Mouse (Mus musculus) right cerebral cortex, adult 18-20 months (tissue): ENCODE measurements around the gene Polr3e.
"Not testable (repeated sequence)": the region's sequence is repeated elsewhere in the genome, so short reads cannot be mapped to it uniquely, and the experiment has no call there.

Experiments
- DNase-seq: peaks from one replicate; pipeline ENCODE4 v3.0.0; 2022; ENCODE audit warnings: mixed read lengths

The Polr3e gene

GRCm38 (mm10) chr7:120911268-120911667, 6.3 kb upstream of the Polr3e start:
- not testable (repeated sequence) for DNase-seq

- no peak for DNase-seq
Observed at GRCm38 (mm10) chr7:120913332-120913731, 4.2 kb upstream of the Polr3e start.

DNA sequence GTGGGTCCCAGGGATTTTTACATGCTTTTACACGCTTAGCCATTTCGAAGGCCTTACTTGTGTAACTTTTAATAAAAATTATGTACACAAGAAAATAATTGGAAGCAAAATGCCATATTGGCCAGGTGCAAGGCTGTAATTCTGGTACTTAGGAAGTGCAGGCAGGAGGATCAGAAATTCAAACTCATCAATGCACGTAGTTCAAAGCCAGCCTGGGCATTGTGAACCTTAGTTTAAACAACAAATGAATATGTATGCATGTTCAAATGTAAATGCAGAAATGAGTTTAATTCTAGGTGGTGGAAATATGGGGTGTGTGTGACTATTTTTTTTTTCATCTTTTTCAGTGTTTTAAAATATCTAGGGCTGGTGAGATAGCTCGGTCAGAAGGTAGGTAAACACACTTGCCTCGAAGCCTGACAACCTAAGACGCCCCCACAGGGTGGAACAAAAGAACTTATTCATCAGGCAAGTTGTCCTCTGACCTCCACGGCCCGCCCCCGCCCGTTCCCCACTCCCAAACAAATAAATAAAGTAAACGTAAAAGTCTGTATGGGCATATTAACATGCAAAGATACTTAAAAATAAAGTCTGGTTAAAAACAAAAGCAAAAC, 1.2 kb upstream of the Polr3e start:
- no peak for DNase-seq

DNA sequence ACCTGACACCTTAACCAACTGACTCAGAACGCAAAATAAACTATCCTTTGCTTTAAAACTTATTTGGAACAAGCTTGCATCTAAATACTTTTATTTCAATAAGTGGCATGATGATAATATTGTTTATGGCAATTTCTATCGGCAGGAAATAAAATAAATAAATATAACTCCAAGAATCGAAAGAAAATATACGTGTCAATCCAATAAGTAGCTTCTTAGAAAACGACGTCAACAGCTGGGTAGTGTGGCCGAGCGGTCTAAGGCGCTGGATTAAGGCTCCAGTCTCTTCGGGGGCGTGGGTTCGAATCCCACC, 309 bp upstream of the Polr3e start:
- no peak for DNase-seq

- DNase-seq: peak; percentile 71
Observed at GRCm38 (mm10) chr7:120918526-120918962, 1.0 kb downstream of the Polr3e start.

- no peak for DNase-seq
Observed at GRCm38 (mm10) chr7:120933110-120933509, 15.6 kb downstream of the Polr3e start.

DNA sequence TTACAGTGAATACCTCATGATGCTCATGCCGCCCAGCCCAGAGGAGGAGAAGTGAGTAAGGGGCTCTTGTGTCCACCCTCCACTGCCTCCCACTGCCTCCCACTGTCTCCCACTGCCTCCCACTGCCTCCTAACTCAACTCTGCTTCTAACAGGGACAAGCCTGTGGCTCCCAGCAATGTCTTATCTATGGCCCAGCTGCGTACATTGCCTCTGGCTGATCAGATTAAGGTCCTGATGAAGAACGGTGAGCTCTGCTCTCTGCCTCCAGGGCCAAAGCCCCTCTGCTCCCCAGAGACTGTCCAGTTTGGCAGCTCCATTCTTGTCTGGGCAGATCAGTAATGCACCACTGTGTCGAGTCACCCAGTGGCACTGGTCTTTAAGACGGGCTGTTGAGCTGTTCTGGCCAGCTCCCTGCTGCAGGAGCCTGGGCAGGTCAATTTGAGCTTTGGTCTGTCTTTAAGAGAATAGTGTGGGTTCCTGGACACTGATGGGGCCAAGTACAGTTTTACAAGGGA, 16.2 kb downstream of the Polr3e start:
- DNase-seq: no peak

DNA sequence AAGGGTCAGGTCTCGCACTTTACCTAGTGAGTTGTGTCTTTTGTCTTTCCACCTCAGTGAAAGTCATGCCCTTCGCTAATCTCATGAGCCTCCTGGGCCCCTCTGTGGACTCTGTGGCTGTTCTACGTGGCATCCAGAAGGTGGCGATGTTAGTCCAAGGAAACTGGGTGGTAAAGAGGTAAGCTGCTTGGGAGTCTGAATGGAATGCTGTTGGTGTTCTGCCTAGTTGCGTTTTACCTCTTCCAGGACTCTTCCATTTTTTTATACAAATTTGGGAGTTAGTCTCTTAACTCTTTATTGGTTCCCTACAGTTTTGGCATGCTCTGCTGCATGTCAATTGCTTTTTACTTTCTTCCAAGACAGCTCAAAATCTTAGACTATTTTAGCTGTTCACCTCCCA, 17.2 kb downstream of the Polr3e start:
- peak; percentile 67 for DNase-seq

DNA sequence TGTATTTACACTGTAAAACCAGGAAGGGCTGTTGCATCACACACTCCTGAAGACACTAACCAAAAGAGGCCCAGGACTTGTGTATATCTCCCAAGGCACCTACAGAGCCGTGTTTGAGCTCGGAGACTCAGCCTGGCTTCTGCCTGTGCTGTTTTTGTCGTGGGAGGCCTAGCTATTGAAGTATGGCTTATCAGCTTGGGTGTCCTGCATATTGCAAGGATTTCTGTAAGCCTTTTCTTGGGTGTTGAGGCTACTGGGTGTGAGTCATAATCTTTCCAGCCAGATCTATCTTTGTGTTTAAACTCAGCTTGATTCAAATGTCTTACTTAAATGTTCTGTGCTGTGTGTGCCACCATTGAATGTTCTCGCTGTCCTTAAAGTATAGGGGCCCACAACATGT, 19.0 kb downstream of the Polr3e start:
- peak; percentile 41 for DNase-seq

- no peak for DNase-seq
Observed at GRCm38 (mm10) chr7:120938206-120938605, 20.7 kb downstream of the Polr3e start.

DNA sequence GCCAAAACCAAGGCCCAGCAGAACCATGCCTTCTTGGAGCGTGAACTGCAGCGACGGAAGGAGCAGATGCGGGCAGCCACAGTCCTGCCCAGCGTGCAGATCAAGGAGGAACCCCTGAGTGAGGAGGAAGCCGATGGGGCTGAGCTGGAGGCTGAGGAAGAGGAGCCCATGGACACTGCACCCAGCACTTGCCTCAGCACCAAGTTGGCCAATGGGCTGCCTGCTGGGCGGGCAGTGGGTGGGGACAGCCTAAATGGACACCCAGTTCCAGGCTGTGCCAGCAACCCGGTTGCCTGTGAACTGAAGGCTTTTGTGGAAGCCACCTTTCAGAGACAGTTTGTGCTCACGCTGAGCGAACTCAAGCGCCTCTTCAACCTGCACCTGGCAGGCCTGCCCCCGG, 22.8 kb downstream of the Polr3e start:
- DNase-seq: peak; percentile 51

DNA sequence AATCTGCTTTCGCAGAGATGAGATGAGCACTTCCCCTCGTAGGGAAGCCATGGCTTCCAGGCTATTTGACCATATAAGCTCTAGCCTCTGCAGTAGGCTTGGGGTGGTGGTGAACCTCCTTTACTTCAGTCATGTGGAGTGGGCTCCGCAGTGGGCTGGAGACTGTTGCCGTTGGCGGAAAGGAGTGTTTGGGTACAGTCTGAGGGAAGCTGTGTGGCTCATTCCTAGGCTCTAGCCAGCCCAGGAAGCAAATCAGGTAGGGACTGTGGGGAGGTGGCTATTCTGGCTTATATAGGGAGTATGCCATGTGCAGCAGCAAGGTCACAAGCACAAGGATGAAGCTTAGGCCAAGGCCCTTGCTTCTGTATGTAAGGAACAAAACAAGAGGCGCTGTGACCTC, 23.7 kb downstream of the Polr3e start:
- DNase-seq: no peak

DNA sequence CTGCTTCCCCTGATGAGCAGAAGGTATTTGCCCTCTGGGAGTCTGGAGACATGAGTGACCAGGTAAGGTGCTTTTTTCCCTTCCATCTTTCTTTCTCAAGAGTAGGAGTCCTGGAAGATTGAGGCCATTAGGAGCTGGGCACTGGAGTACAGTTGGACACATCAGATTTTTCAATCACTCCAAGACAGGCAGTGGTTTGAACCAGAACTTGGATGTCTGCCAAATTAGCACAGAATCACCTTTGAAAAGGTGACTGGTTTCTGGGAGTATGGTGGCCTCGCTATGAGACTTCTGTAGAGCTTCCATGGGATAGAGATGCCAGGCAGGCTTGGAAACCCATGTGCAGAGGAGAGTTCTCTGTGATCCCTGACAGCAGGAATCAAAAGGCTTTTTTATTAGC, 25.0 kb downstream of the Polr3e start:
- no peak for DNase-seq

- DNase-seq: no peak
Observed at GRCm38 (mm10) chr7:120943936-120944509, 26.5 kb downstream of the Polr3e start.

GRCm38 (mm10) chr7:120953591-120953990, 36.0 kb downstream of the Polr3e start:
- not testable (repeated sequence) for DNase-seq

DNA sequence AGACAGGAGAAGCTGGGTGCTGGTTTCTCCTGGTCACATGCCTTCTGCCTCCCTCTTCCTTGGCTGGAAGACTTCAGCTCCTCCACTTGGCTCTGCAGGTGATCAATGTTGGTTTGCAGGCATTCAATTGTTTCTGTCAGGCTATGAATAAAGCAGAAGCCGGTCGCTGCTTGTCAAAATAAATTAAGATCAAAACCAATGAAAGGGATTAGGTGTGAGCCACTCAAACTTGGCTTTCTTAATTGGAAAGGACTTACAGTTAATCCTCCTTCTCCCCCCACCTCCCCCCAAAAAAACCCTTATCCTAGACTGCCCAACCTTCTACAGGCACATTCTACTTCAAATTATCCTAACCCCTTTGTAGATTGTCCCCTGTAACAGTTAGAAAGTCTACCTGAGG, 42.6 kb downstream of the Polr3e start:
- DNase-seq: no peak

DNA sequence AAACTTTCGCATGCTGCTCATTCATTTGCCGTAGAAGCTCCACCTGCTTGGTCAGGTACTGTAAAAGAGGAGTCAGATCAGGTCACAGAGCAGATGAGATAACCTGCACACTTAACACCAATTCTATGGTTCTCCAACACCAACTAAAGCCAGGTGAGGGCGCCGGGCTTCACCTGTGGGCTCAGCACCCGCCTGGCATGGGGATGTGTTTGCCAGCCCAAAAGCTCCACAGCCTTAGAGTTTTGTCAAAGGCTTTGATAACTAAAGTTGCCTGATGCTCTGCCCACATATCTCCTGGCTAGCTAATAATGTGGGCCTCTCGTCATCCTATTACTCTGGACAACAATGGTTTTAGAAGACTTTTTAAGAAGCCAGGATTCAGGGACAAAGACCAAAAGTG, 43.1 kb downstream of the Polr3e start:
- DNase-seq: no peak

DNA sequence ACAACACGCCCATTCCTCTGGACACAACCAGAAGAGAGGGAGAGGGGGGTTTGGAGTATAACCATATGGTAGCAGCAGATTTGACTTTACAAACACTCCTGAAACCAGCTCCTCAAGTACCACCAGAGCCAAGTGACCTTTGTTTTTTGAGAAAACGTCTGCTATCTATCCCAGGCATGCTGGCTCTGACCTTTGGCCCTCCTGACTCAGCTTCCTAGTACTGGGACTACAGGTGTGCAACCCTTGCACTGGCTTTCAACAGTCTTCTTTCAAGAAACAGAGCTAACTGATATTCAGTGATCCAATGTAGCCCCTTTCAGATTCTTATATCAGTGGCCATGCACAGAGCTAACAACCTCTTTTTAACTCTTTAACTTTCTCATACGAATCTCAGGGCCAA, 44.3 kb downstream of the Polr3e start:
- no peak for DNase-seq

DNA sequence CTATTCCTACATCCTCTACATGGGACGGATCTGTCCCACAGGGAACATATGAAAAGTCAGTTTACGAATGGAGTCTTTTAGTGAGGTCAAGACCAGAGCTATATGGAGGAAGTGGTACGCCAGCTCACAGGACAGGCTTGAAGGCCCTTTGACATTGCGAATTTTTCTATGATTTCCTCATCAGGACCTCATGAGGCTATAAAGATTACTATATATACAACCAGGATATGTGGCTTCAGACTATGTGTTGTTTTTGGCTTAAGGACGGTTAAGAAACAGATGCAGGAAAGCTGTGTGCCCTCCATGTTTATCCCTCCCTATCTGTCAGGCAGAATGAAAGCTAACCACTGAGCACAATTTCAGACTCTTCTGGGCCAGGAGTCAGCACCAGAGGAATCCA, 45.6 kb downstream of the Polr3e start:
- DNase-seq: no peak

DNA sequence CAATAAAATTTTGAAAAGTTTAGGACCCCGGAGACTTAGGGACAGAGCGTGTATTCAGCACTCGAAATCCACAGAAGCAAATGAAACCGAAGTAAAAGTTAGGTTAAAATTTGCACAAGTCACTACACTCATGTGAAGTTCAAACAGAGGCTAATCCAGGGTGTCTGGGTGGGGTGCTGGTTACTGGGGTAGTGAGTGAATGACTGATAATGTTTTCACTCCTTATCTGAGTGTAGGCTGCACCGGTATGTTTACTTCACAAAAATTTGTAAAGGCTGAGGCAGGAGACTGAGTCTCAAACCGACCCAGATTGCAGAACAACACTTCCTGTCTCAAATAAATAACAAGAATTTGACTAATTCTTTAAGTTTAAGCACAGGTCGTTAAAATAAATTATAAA, 51.7 kb downstream of the Polr3e start:
- no peak for DNase-seq

- no peak for DNase-seq
Observed at GRCm38 (mm10) chr7:120970112-120970511, 52.6 kb downstream of the Polr3e start.

DNA sequence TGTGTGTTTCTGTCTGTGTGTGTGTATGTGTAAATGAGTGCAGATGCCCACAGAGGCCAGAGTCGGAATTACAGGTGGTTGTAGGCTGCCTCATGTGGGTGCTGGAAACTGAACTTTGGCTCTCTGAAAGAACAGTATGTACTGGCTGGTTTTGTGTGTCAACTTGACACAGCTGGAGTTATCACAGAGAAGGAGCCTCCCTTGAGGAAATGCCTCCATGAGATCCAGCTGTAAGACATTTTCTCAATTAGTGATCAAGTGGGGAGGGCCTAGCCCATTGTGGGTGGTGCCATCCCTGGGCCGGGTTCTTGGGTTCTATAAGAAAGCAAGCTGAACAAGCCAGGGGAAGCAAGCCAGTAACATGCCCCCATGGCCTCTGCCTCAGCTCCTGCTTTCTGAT, 54.9 kb downstream of the Polr3e start:
- DNase-seq: not testable (repeated sequence)

GRCm38 (mm10) chr7:120974001-120974400, 56.5 kb downstream of the Polr3e start:
- DNase-seq: no peak

DNA sequence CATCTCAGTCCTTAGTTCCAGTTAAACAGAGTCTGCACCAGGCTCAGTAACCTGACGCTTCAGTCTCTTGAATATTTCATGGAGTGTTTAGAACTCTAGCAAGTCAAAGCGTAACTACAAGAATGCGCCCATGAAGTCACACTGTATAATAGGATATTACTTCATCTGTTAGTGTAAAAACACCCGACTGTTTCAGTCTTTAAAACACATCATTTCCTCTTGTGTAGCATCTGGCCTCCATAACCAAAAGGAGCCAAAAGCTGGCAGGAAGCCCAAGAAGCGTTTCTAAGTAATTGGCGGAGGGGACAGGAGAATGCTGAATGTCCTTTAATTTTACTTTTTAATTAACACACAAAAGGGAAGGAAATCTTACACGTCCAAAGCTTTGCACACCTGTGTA, 59.5 kb downstream of the Polr3e start:
- no peak for DNase-seq

GRCm38 (mm10) chr7:120980041-120980440, 62.5 kb downstream of the Polr3e start:
- DNase-seq: no peak
